Mouse (Mus musculus) embryonic facial prominence, embryonic 10.5 days (tissue): ENCODE results near the gene Cd109. TPM values are rescaled to one million over a fixed set of nuclear protein-coding genes. Genes with fewer than 3 reads are reported as not detected.

Experiments used
- DNase-seq: peaks from one replicate; pipeline ENCODE4 v3.0.0-alpha.2; 2017; ENCODE audit warnings: low spot score
- H3K27ac ChIP-seq: fragments of 300-500 bp; sonication (generic); replicated peaks from 2 replicates; pipeline ENCODE4 v1.5.1; 2016; ENCODE audit warnings: mild to moderate bottlenecking
- H3K27me3 ChIP-seq: fragments of 300-500 bp; sonication (generic); replicated peaks from 2 replicates; pipeline ENCODE4 v1.6.1; 2016; ENCODE audit warnings: low read depth, mild to moderate bottlenecking; ENCODE audit not compliant: poor library complexity, severe bottlenecking
- H3K36me3 ChIP-seq: fragments of 300-500 bp; sonication (generic); replicated peaks from 2 replicates; pipeline ENCODE4 v1.6.1; 2016; ENCODE audit warnings: mild to moderate bottlenecking, moderate library complexity
- H3K4me1 ChIP-seq: fragments of 300-500 bp; sonication (generic); 2 replicates; pipeline ENCODE4 v1.6.1; 2016
- H3K4me3 ChIP-seq: fragments of 300-500 bp; sonication (generic); 2 replicates; pipeline ENCODE4 v1.5.1; 2016; ENCODE audit warnings: mild to moderate bottlenecking, moderate library complexity
- H3K9me3 ChIP-seq: fragments of 300-500 bp; sonication (generic); 2 replicates; pipeline ENCODE4 v1.6.1; 2016; ENCODE audit warnings: mild to moderate bottlenecking
- WGBS: fragments of 180-500 bp; shearing (Covaris S2); methylation state at CpG from one replicate; pipeline ENCODE4 v1.1.7; 2016; 5-methylcytosine and 5-hydroxymethylcytosine counted together
- polyA plus RNA-seq: library from polyadenylated mRNA; unstranded; fragments of >200 nt; fragmentation: Nextera tagmentation; extraction: Ambion mirVana; gene quantifications from 2 replicates; pipeline ENCODE4 v1.2.1, GENCODE M21; 2016

Cd109 gene
- polyA plus RNA-seq, 1 experiment from 2014 or later = 4.4 TPM

- H3K4me1 ChIP-seq = no peaks in the 10 kb centered on the region
- no peaks in the 10 kb centered on the region for H3K36me3 ChIP-seq
- no peak for DNase-seq
- H3K4me3 ChIP-seq = no peak overlapping the region
- H3K27ac ChIP-seq = no peak overlapping the region
- no peaks in the 10 kb centered on the region for H3K27me3 ChIP-seq
- H3K9me3 ChIP-seq = no peaks in the 10 kb centered on the region
These were observed 34.1 kb downstream of the Cd109 start for GRCm38 (mm10) chr9:78649398-78649797.

- DNase-seq = no peak
- Histone ChIP-seq H3K4me3 (no peak overlapping the region), H3K27me3 (no peaks in the 10 kb centered on the region), H3K36me3 (no peaks in the 10 kb centered on the region), H3K9me3 (no peaks in the 10 kb centered on the region), H3K4me1 (no peaks in the 10 kb centered on the region), H3K27ac (no peak overlapping the region)
- 86% methylated on average over 5 of the region's 5 CpGs for WGBS
These were observed 42.2 kb downstream of the Cd109 start for GRCm38 (mm10) chr9:78657564-78657963.

- Histone ChIP-seq H3K27me3 (no peaks in the 10 kb centered on the region), H3K36me3 (no peaks in the 10 kb centered on the region), H3K9me3 (no peaks in the 10 kb centered on the region), H3K4me3 (no peak overlapping the region), H3K27ac (no peak overlapping the region), H3K4me1 (no peaks in the 10 kb centered on the region)
- DNase-seq = no peak
- 88% methylated on average over 13 of the region's 13 CpGs for WGBS
These were observed 56.2 kb downstream of the Cd109 start for GRCm38 (mm10) chr9:78671446-78671985.

GRCm38 (mm10) chr9:78700691-78701090 lies 85.3 kb downstream of the Cd109 start:
- peak; percentile 71 for DNase-seq
- H3K4me3 ChIP-seq = no peak overlapping the region
- H3K27me3 ChIP-seq = no peaks in the 10 kb centered on the region
- H3K36me3 ChIP-seq = no peaks in the 10 kb centered on the region
- no peak overlapping the region for H3K27ac ChIP-seq
- WGBS = 0% methylated on average over 1 of the region's 1 CpGs
- no peaks in the 10 kb centered on the region for H3K4me1 ChIP-seq
- no peaks in the 10 kb centered on the region for H3K9me3 ChIP-seq

- Histone ChIP-seq H3K36me3 (no peaks in the 10 kb centered on the region), H3K27ac (no peak overlapping the region), H3K27me3 (no peaks in the 10 kb centered on the region), H3K4me3 (no peak overlapping the region), H3K4me1 (no peaks in the 10 kb centered on the region), H3K9me3 (peaks cover 8% of the 10 kb centered on the region; the same call in 1 of the 2 replicates)
- 92% methylated on average over 12 of the region's 12 CpGs for WGBS
- DNase-seq = no peak
These were observed 87.3 kb downstream of the Cd109 start for GRCm38 (mm10) chr9:78702509-78703239.

GRCm38 (mm10) chr9:78720888-78721798 lies 105.8 kb downstream of the Cd109 start:
- Histone ChIP-seq H3K27ac (no peak overlapping the region), H3K4me3 (no peak overlapping the region), H3K9me3 (no peaks in the 10 kb centered on the region), H3K27me3 (no peaks in the 10 kb centered on the region), H3K4me1 (no peaks in the 10 kb centered on the region), H3K36me3 (no peaks in the 10 kb centered on the region)
- DNase-seq = no peak
- 82% methylated on average over 6 of the region's 6 CpGs for WGBS

- no peak for DNase-seq
- H3K36me3 ChIP-seq = no peaks in the 10 kb centered on the region
- H3K9me3 ChIP-seq = no peaks in the 10 kb centered on the region
- H3K4me3 ChIP-seq = no peak overlapping the region
- 72% methylated on average over 6 of the region's 6 CpGs for WGBS
- H3K4me1 ChIP-seq = 0 out of 2 replicates have a peak, but pooled peaks cover 3% of the 10 kb centered on the region
- H3K27ac ChIP-seq = no peak overlapping the region
- H3K27me3 ChIP-seq = no peaks in the 10 kb centered on the region
These were observed 116.6 kb downstream of the Cd109 start for GRCm38 (mm10) chr9:78731931-78732330.

- no peaks in the 10 kb centered on the region for H3K27me3 ChIP-seq
- H3K4me3 ChIP-seq = no peak overlapping the region
- no peaks in the 10 kb centered on the region for H3K36me3 ChIP-seq
- no peak for DNase-seq
- no peaks in the 10 kb centered on the region for H3K9me3 ChIP-seq
- WGBS = 69% methylated on average over 3 of the region's 3 CpGs
- no peak overlapping the region for H3K27ac ChIP-seq
- 0 out of 2 replicates have a peak, but pooled peaks cover 3% of the 10 kb centered on the region for H3K4me1 ChIP-seq
These were observed 120.2 kb downstream of the Cd109 start for GRCm38 (mm10) chr9:78735519-78735918.

- no peaks in the 10 kb centered on the region for H3K36me3 ChIP-seq
- WGBS = 51% methylated on average over 3 of the region's 3 CpGs
- no peaks in the 10 kb centered on the region for H3K27me3 ChIP-seq
- H3K27ac ChIP-seq = no peak overlapping the region
- H3K4me3 ChIP-seq = no peak overlapping the region
- no peak for DNase-seq
- H3K9me3 ChIP-seq = no peaks in the 10 kb centered on the region
- no peaks in the 10 kb centered on the region for H3K4me1 ChIP-seq
These were observed 126.7 kb downstream of the Cd109 start for GRCm38 (mm10) chr9:78742012-78742411.

- Histone ChIP-seq H3K4me1 (no peaks in the 10 kb centered on the region), H3K4me3 (no peak overlapping the region), H3K9me3 (no peaks in the 10 kb centered on the region), H3K36me3 (no peaks in the 10 kb centered on the region), H3K27ac (no peak overlapping the region), H3K27me3 (no peaks in the 10 kb centered on the region)
- DNase-seq = no peak
- 75% methylated on average over 3 of the region's 3 CpGs for WGBS
These were observed 134.9 kb downstream of the Cd109 start for GRCm38 (mm10) chr9:78750246-78750645.
